Mouse (Mus musculus) heart, postnatal 0 days (tissue): ENCODE results near the gene Zcchc9. TPM values are rescaled to one million over a fixed set of nuclear protein-coding genes. Genes with fewer than 3 reads are reported as not detected.
A peak's percentile ranks its signal among the peaks of the same experiment; 100 is the strongest.

Source experiments
- ATAC-seq: fragments of 200-750 bp; cut with Nextera tagmentation; 2 replicates; pipeline ENCODE4 v1.8.0; 2017; ENCODE audit warnings: low read depth, moderate number of reproducible peaks, moderate library complexity; ENCODE audit not compliant: insufficient read depth
- DNase-seq: peaks from one replicate; pipeline ENCODE4 v3.0.0-alpha.2; 2016; ENCODE audit warnings: low spot score
- H3K27ac ChIP-seq: fragments of 300-500 bp; sonication (generic); 2 replicates; pipeline ENCODE4 v1.5.1; 2014; ENCODE audit warnings: low read depth, mild to moderate bottlenecking
- H3K27me3 ChIP-seq: fragments of 300-500 bp; sonication (generic); 2 replicates; pipeline ENCODE4 v1.6.1; 2014; ENCODE audit warnings: low read length, mixed read lengths; ENCODE audit not compliant: control insufficient read depth, insufficient read depth
- H3K36me3 ChIP-seq: fragments of 300-500 bp; sonication (generic); replicated peaks from 2 replicates; pipeline ENCODE4 v1.6.1; 2014; ENCODE audit warnings: low read length, mixed read lengths; ENCODE audit not compliant: control insufficient read depth, insufficient read depth
- H3K4me1 ChIP-seq: fragments of 300-500 bp; sonication (generic); 2 replicates; pipeline ENCODE4 v1.6.1; 2014; ENCODE audit warnings: antibody characterized with exemption; ENCODE audit not compliant: control insufficient read depth, insufficient read depth
- H3K4me2 ChIP-seq: fragments of 300-500 bp; sonication (generic); 2 replicates; pipeline ENCODE4 v1.6.1; 2014; ENCODE audit warnings: low read depth, mild to moderate bottlenecking, low read length, moderate library complexity
- H3K4me3 ChIP-seq: fragments of 300-500 bp; sonication (generic); 2 replicates; pipeline ENCODE4 v1.5.1; 2014; ENCODE audit warnings: low read depth, low read length
- H3K9ac ChIP-seq: fragments of 300-500 bp; sonication (generic); replicated peaks from 2 replicates; pipeline ENCODE4 v1.6.1; 2014; ENCODE audit warnings: low read depth, low read length, mixed read lengths
- H3K9me3 ChIP-seq: fragments of 300-500 bp; sonication (generic); replicated peaks from 2 replicates; pipeline ENCODE4 v1.6.1; 2016; ENCODE audit warnings: low read length; ENCODE audit not compliant: control insufficient read depth
- CTCF ChIP-seq: IDR thresholded peaks from 2 replicates; pipeline ENCODE4 v1.5.1; 2016; ENCODE audit warnings: antibody characterized with exemption, control low read depth, low read depth
- EP300 ChIP-seq: IDR thresholded peaks from 2 replicates; pipeline ENCODE4 v1.6.1; 2016; ENCODE audit warnings: antibody characterized with exemption, low read depth
- WGBS: fragments of 180-500 bp; shearing (Covaris S2); extraction: QIAGEN DNeasy Blood & Tissue Kit; methylation state at CpG from one replicate; pipeline ENCODE4 v1.1.7; 2014; 5-methylcytosine and 5-hydroxymethylcytosine counted together
- polyA plus RNA-seq: library from polyadenylated mRNA; unstranded; fragments of >200 nt; fragmentation: Nextera tagmentation; extraction: Ambion mirVana; gene quantifications from 2 replicates; pipeline ENCODE4 v1.2.1, GENCODE M21; 2015
- total RNA-seq: library from RNA; depleted of rRNA; stranded (reverse); fragments of >200 nt; gene quantifications from 2 replicates; pipeline ENCODE4 v1.2.3, GENCODE M21; 2014; ENCODE audit warnings: low replicate concordance

The Zcchc9 gene
- total and polyA plus RNA-seq, 2 experiments from 2014 or later: 5.2 to 21.5 TPM

- Histone ChIP-seq H3K4me1 (no peaks in the 10 kb centered on the region), H3K36me3 (no peaks in the 10 kb centered on the region), H3K27ac (no peak overlapping the region), H3K9ac (no peak overlapping the region), H3K27me3 (no peaks in the 10 kb centered on the region), H3K9me3 (no peaks in the 10 kb centered on the region), H3K4me3 (no peak overlapping the region), H3K4me2 (no peak overlapping the region)
- DNase-seq (no peak), ATAC-seq (no peak)
- WGBS: 74% methylated on average over 6 of the region's 6 CpGs
- no peak for TF ChIP-seq EP300
Observed at GRCm38 (mm10) chr13:91823735-91824134, 16.2 kb upstream of the Zcchc9 start.

GRCm38 (mm10) chr13:91814670-91815069, 7.2 kb upstream of the Zcchc9 start:
- WGBS: 77% methylated on average over 5 of the region's 5 CpGs
- Histone ChIP-seq H3K27me3 (no peaks in the 10 kb centered on the region), H3K9me3 (no peaks in the 10 kb centered on the region; the same call in 1 of the 2 replicates), H3K4me2 (no peak overlapping the region), H3K27ac (no peak overlapping the region), H3K9ac (no peak overlapping the region), H3K4me3 (no peak overlapping the region), H3K36me3 (no peaks in the 10 kb centered on the region), H3K4me1 (no peaks in the 10 kb centered on the region)
- ATAC-seq (no peak), DNase-seq (no peak)
- TF ChIP-seq CTCF: no peak
- no peak for TF ChIP-seq EP300

- peak; percentile 44 for DNase-seq
- no peak overlapping the region for H3K9ac ChIP-seq
- no peak overlapping the region for H3K27ac ChIP-seq
- H3K4me2 ChIP-seq: no peak overlapping the region
- no peak for TF ChIP-seq EP300
- TF ChIP-seq CTCF: peak; percentile 51
- H3K27me3 ChIP-seq: no peaks in the 10 kb centered on the region
- peaks cover 15% of the 10 kb centered on the region for H3K36me3 ChIP-seq
- H3K4me1 ChIP-seq: 0 out of 2 replicates have a peak, but pooled peaks cover 6% of the 10 kb centered on the region
- H3K9me3 ChIP-seq: no peaks in the 10 kb centered on the region; the same call in 1 of the 2 replicates
- ATAC-seq: no peak
- H3K4me3 ChIP-seq: no peak overlapping the region
- 35% methylated on average over 2 of the region's 2 CpGs for WGBS
Observed at GRCm38 (mm10) chr13:91809476-91809875, 2.0 kb upstream of the Zcchc9 start.

- ATAC-seq (no peak), DNase-seq (no peak)
- Histone ChIP-seq H3K9ac (peak overlapping the region; percentile 99), H3K36me3 (peaks cover 18% of the 10 kb centered on the region), H3K4me2 (peak overlapping the region; percentile 75), H3K9me3 (no peaks in the 10 kb centered on the region), H3K4me1 (0 out of 2 replicates have a peak, but pooled peaks cover 6% of the 10 kb centered on the region), H3K27ac (peak overlapping the region; percentile 99), H3K27me3 (no peaks in the 10 kb centered on the region), H3K4me3 (peak overlapping the region; percentile 100)
- TF ChIP-seq EP300 (no peak), CTCF (no peak)
- 29% methylated on average over 20 of the region's 20 CpGs for WGBS
Observed at GRCm38 (mm10) chr13:91807874-91808575, 520 bp upstream of the Zcchc9 start.

- no peak for DNase-seq
- H3K9me3 ChIP-seq: no peaks in the 10 kb centered on the region
- no peaks in the 10 kb centered on the region for H3K27me3 ChIP-seq
- WGBS: 70% methylated on average over 5 of the region's 5 CpGs
- no peak for ATAC-seq
- H3K9ac ChIP-seq: no peak overlapping the region
- peaks cover 64% of the 10 kb centered on the region for H3K36me3 ChIP-seq
- no peak overlapping the region for H3K27ac ChIP-seq
- TF ChIP-seq EP300: no peak
- no peak for TF ChIP-seq CTCF
- H3K4me3 ChIP-seq: no peak overlapping the region
- H3K4me2 ChIP-seq: no peak overlapping the region
- H3K4me1 ChIP-seq: no peaks in the 10 kb centered on the region
Observed at GRCm38 (mm10) chr13:91801726-91802125, 5.8 kb downstream of the Zcchc9 start.

GRCm38 (mm10) chr13:91797442-91797841, 10.1 kb downstream of the Zcchc9 start:
- Histone ChIP-seq H3K9ac (no peak overlapping the region), H3K27ac (no peak overlapping the region), H3K27me3 (no peaks in the 10 kb centered on the region), H3K4me3 (no peak overlapping the region), H3K4me1 (no peaks in the 10 kb centered on the region), H3K36me3 (peaks cover 65% of the 10 kb centered on the region), H3K9me3 (0 out of 2 replicates have a peak, but pooled peaks cover 2% of the 10 kb centered on the region), H3K4me2 (no peak overlapping the region)
- no peak for TF ChIP-seq CTCF
- no peak for TF ChIP-seq EP300
- DNase-seq: no peak
- WGBS: 93% methylated on average over 10 of the region's 10 CpGs
- no peak for ATAC-seq
